ENCODE assay signal across 9 mouse cellular contexts in genomic region chr19:44742131-44743020, GRCm38 (mm10). TPM values are rescaled to one million over a fixed set of nuclear protein-coding genes. Genes with fewer than 3 reads are reported as not detected.
DNase-seq lines count a peak whose midpoint lies in the region; ATAC-seq lines count a peak whose summit lies in the region.
"Had no signal": no experiment of that assay in that cellular context is flagged by ENCODE, and none has a peak within 500 bp of the region (broad histone marks: within the 10 kb centered on the region; RNA-seq: fewer than 3 reads in every experiment).

No protein-coding gene starts in this region.

- H3K27me3 ChIP-seq in forebrain, embryonic 11.5 days (ENCODE audit: control insufficient read depth, insufficient read depth, low read length): peaks cover 86% of the 10 kb centered on the region
- peaks cover 98% of the 10 kb centered on the region for H3K27me3 ChIP-seq in forebrain, embryonic 15.5 days
- peaks cover 65% of the 10 kb centered on the region for H3K27me3 ChIP-seq in hindbrain, embryonic 16.5 days (replicated peaks; ENCODE audit: control insufficient read depth, insufficient read depth, low read length)
- peaks cover 98% of the 10 kb centered on the region for H3K27me3 ChIP-seq in limb, embryonic 12.5 days

- no peak overlapping the region for H3K9ac ChIP-seq in forebrain, embryonic 11.5 days (ENCODE audit: low read length)
- H3K9ac ChIP-seq in forebrain, embryonic 15.5 days (replicated peaks): no peak overlapping the region
- H3K9ac ChIP-seq in hindbrain, embryonic 16.5 days (ENCODE audit: low read depth, low read length): no peak overlapping the region
- H3K9ac ChIP-seq in limb, embryonic 12.5 days (replicated peaks): no peak overlapping the region

- no peak overlapping the region for H3K27ac ChIP-seq in forebrain, embryonic 11.5 days (ENCODE audit: low read depth, low read length)
- no peak overlapping the region for H3K27ac ChIP-seq in forebrain, embryonic 15.5 days (replicated peaks)
- H3K27ac ChIP-seq in hindbrain, embryonic 16.5 days (ENCODE audit: low read depth, low read length): no peak overlapping the region
- H3K27ac ChIP-seq in limb, embryonic 12.5 days: no peak overlapping the region

- 2% methylated on average over 22 of the region's 22 CpGs for WGBS in forebrain, embryonic 11.5 days
- WGBS in forebrain, embryonic 15.5 days: 2% methylated on average over 22 of the region's 22 CpGs
- 2% methylated on average over 22 of the region's 22 CpGs for WGBS in hindbrain, embryonic 16.5 days
- WGBS in limb, embryonic 12.5 days: under 1% methylated on average over 22 of the region's 22 CpGs

- H3K9me3 ChIP-seq in forebrain, embryonic 11.5 days (ENCODE audit: control insufficient read depth, low read length): no peaks in the 10 kb centered on the region
- no peaks in the 10 kb centered on the region for H3K9me3 ChIP-seq in forebrain, embryonic 15.5 days
- no peaks in the 10 kb centered on the region for H3K9me3 ChIP-seq in hindbrain, embryonic 16.5 days (ENCODE audit: control insufficient read depth, low read length)
- H3K9me3 ChIP-seq in limb, embryonic 12.5 days: no peaks in the 10 kb centered on the region

- ATAC-seq in forebrain, embryonic 11.5 days (replicated peaks; ENCODE audit: low FRiP score): no peak
- no peak for ATAC-seq in forebrain, embryonic 15.5 days (replicated peaks)
- no peak for ATAC-seq in hindbrain, embryonic 16.5 days
- ATAC-seq in limb, embryonic 12.5 days (ENCODE audit: insufficient number of reproducible peaks, insufficient read depth, low FRiP score, low TSS enrichment, low read depth): no peak

- no peaks in the 10 kb centered on the region for H3K36me3 ChIP-seq in forebrain, embryonic 11.5 days (ENCODE audit: control insufficient read depth, insufficient read depth, low read length)
- no peaks in the 10 kb centered on the region for H3K36me3 ChIP-seq in forebrain, embryonic 15.5 days
- H3K36me3 ChIP-seq in hindbrain, embryonic 16.5 days (ENCODE audit: control insufficient read depth, insufficient read depth, low read length): no peaks in the 10 kb centered on the region
- H3K36me3 ChIP-seq in limb, embryonic 12.5 days: no peaks in the 10 kb centered on the region

- peaks cover 13% of the 10 kb centered on the region; the same call in 1 of the 2 replicates for H3K4me1 ChIP-seq in forebrain, embryonic 11.5 days (replicated peaks; ENCODE audit: control insufficient read depth, insufficient read depth, low read length)
- peaks cover 18% of the 10 kb centered on the region for H3K4me1 ChIP-seq in forebrain, embryonic 15.5 days
- peaks cover 4% of the 10 kb centered on the region; the same call in 1 of the 2 replicates for H3K4me1 ChIP-seq in hindbrain, embryonic 16.5 days (ENCODE audit: control insufficient read depth, insufficient read depth, low read depth, low read length)
- H3K4me1 ChIP-seq in limb, embryonic 12.5 days (replicated peaks): peaks cover 27% of the 10 kb centered on the region

- no peak overlapping the region for H3K4me2 ChIP-seq in forebrain, embryonic 11.5 days (ENCODE audit: low read depth, low read length, severe bottlenecking)
- H3K4me2 ChIP-seq in forebrain, embryonic 15.5 days (replicated peaks): no peak overlapping the region
- peak overlapping the region; percentile 38 for H3K4me2 ChIP-seq in hindbrain, embryonic 16.5 days (ENCODE audit: low read length)
- H3K4me2 ChIP-seq in limb, embryonic 12.5 days: peak overlapping the region; percentile 48; the same call in 1 of the 2 replicates

- H3K4me3 ChIP-seq in forebrain, embryonic 11.5 days (ENCODE audit: low read depth, low read length): no peak overlapping the region
- H3K4me3 ChIP-seq in forebrain, embryonic 15.5 days: no peak overlapping the region
- no peak overlapping the region for H3K4me3 ChIP-seq in hindbrain, embryonic 16.5 days (ENCODE audit: low read length)
- peak overlapping the region; percentile 27; the same call in 1 of the 2 replicates for H3K4me3 ChIP-seq in limb, embryonic 12.5 days (replicated peaks)

- peak; percentile 58 for DNase-seq in forebrain, embryonic 11.5 days (ENCODE audit: low spot score)
- peak; percentile 43 for DNase-seq in MN1 (ENCODE audit: low spot score)
- no peak for DNase-seq in thymus, postnatal 10 days (ENCODE audit: low spot score in 2 of 2)
- no peak for DNase-seq in spleen, postnatal 4 days (ENCODE audit: low spot score in 2 of 2)
- no peak for DNase-seq in cerebellum, postnatal 4 days (ENCODE audit: low spot score in 2 of 2)
- DNase-seq: B cell, adult 2 months had no signal

RNA-seq across cellular contexts. Expression of gene Pax2, which starts 13.5 kb away (rescaled TPM):
- 0.20 and 0.39 TPM in 2 replicates for polyA plus RNA-seq in forebrain, embryonic 11.5 days (2014; fragmentation: Nextera tagmentation; extraction: Ambion mirVana)
- 0.09 TPM in 1 of 2 replicates, not detected in the other for polyA plus RNA-seq in forebrain, embryonic 15.5 days (2015; fragmentation: Nextera tagmentation; extraction: Ambion mirVana)
- polyA plus RNA-seq in hindbrain, embryonic 16.5 days (2015; fragmentation: Nextera tagmentation; extraction: Ambion mirVana): 11.9 and 12.1 TPM in 2 replicates
- polyA plus RNA-seq in limb, embryonic 12.5 days (2016; fragmentation: Nextera tagmentation; extraction: Ambion mirVana): not detected in 2 replicates

Comparison
In these comparisons a context has a peak if more than half of its experiments do, and no peak if none do; other contexts are left out.
1. DNase-seq: peak in forebrain, embryonic 11.5 days (single experiment) and MN1 (single experiment); none in thymus, postnatal 10 days (0 of 2), spleen, postnatal 4 days (0 of 2) and cerebellum, postnatal 4 days (0 of 2).
2. H3K4me2 ChIP-seq: peak in hindbrain, embryonic 16.5 days (single experiment) and limb, embryonic 12.5 days (single experiment); none in forebrain, embryonic 11.5 days (single experiment) and forebrain, embryonic 15.5 days (single experiment).